Mouse (Mus musculus) gastrocnemius, adult 2 months (tissue): ENCODE results near the gene Dbx1. TPM values are rescaled to one million over a fixed set of nuclear protein-coding genes. Genes with fewer than 3 reads are reported as not detected.

Source experiments
- DNase-seq: peaks from one replicate; pipeline ENCODE4 v3.0.0; 2022
- H3K27ac ChIP-seq: fragments of 200-600 bp; 2 replicates; pipeline ENCODE4 v1.8.1; 2022; ENCODE audit warnings: mild to moderate bottlenecking
- H3K4me3 ChIP-seq: fragments of 200-600 bp; 2 replicates; pipeline ENCODE4 v1.8.1; 2022; ENCODE audit warnings: mild to moderate bottlenecking, moderate library complexity
- CTCF ChIP-seq: fragments of 200-600 bp; IDR thresholded peaks from 2 replicates; pipeline ENCODE4 v1.8.1; 2022; ENCODE audit warnings: antibody characterized with exemption, mild to moderate bottlenecking, moderate library complexity
- intact Hi-C: fragments of 180-260 bp; cut with DNase I; formaldehyde crosslinking; loops from one replicate; pipeline ENCODE4 v1.15.1; 2025
- long read RNA-seq, 2 experiments: library from polyadenylated mRNA; stranded (forward); transcript quantifications; one replicate each; pipeline ENCODE4 v2.0.0; 2021
- total RNA-seq, 2 experiments: library from RNA; stranded (reverse); gene quantifications; 2 replicates each; pipeline ENCODE4 v1.2.3; 2021

Gene Dbx1
- not detected for total RNA-seq
- long read RNA-seq, experiment 1: 0 reads
- long read RNA-seq, experiment 2, partial matches to known transcripts: 0 of 1 reads
- long read RNA-seq, experiment 2, other reads (novel, unspliced or antisense): 0 of 1 reads

- TF ChIP-seq CTCF: no peak
- intact Hi-C loops: no loop called here
- Histone ChIP-seq H3K4me3 (no peak within 1 kb of the TSS), H3K27ac (no peak within 1 kb of the TSS)
- no peak for DNase-seq
Measured at GRCm38 (mm10) chr7:49636491-49637115, at the start of gene Dbx1. Gene Dbx1 (minus strand): TSS chr7:49636849.

DNA sequence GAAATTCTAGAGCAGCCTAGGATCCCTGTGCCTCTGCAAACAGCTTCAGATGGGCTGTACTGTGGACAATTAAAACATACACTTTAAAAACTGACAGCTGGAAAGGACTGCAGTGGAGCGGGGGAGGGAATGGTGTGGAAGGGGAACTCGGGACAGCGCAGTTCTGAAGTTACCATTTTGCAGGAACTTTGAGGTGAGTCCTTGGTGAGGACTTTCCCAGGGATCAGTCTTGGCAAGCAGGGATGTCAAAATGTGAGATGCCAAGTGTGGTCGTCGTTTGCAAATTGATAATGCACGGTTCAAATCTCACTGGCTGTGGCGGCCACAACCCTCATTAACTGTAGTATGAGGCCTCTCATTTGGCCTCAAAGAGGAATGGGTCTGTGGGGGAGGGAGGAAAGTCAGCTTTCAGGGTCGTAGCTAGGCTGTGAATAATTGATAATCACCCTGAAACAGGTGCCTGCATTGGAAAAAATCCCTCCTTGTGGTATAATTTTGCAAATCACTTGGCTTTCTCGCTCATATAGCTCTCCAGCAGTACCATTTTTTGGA is 42.3 kb upstream of the Dbx1 start:
- intact Hi-C loops: no loop called here
- TF ChIP-seq CTCF: no peak
- Histone ChIP-seq H3K27ac (no peak overlapping the region), H3K4me3 (no peak overlapping the region)
- no peak for DNase-seq

DNA sequence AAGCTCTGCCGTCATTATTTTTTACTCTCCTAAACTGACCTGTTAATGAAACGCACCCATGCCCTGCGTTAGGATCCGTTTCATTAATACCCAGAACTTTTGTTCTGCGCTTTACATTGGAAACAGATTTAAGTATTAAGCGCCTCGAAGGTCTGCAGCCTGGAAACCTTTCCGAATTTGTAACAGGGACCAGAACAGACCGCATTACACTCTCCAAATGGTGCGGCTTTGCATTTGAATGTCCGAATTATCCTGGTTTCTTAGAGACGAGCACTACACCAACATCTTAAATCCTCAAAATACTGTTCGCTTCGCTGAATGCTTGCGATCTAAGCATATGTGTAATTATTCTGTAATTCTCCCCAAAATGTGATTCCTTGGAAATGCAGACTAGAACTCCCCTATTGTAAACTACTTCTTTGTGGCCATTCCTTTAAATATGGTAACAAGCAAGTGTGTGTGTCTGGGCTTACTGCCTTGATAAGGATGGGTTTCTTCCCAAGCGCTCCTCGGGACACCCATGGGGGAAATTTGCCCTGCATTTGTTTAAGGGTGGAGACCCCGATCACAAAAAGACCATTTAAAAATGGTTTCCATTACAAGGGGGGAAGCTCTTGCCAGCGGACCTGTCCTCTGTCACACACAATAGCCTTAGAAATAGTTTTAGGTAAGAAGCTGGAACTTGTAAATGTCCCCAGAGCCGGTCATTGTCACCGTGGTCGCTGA is 41.6 kb upstream of the Dbx1 start:
- Histone ChIP-seq H3K27ac (no peak overlapping the region), H3K4me3 (no peak overlapping the region)
- intact Hi-C loops: no loop called here
- DNase-seq: no peak
- TF ChIP-seq CTCF: no peak

- Histone ChIP-seq H3K27ac (no peak overlapping the region), H3K4me3 (no peak overlapping the region)
- intact Hi-C loops: no loop called here
- no peak for TF ChIP-seq CTCF
- DNase-seq: no peak
Measured at GRCm38 (mm10) chr7:49677166-49677565, 40.5 kb upstream of the Dbx1 start.

GRCm38 (mm10) chr7:49676627-49677026 is 40.0 kb upstream of the Dbx1 start:
- intact Hi-C loops: no loop called here

DNA sequence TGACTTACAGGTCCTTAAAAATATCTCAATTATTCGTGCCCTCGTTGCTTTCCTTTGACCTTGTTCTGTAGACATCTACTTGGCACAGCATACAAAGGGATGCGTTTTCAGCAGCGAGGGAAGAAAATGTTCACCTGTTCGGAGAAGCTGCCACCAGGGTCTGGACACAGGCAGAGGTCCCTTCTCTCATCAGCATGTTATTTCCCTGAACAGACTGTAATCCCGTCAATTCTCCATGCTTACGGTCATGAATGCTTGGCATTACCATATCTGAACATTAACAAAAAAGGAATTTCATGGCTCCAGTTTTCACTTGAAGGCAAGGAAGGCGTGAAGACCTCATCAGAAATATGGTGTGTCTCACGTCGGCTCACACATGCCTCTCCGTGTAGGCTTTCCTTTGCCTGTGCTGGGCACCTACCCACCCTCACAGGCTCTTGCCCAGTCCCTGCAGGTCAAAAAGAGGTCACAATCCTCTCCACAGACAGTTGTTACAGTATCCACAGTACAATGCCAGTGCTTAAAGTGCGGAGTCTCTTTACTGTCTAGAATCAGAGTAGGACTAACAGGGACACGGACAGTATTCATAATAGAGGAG is 31.7 kb upstream of the Dbx1 start:
- Histone ChIP-seq H3K4me3 (no peak overlapping the region), H3K27ac (no peak overlapping the region)
- no peak for TF ChIP-seq CTCF
- no peak for DNase-seq
- intact Hi-C loops: no loop called here

More at GRCm38 (mm10) chr7:49676627-49677026, 40.0 kb upstream of the Dbx1 start:
- TF ChIP-seq CTCF: no peak
- no peak for DNase-seq
- H3K4me3 ChIP-seq: no peak overlapping the region
- H3K27ac ChIP-seq: no peak overlapping the region

DNA sequence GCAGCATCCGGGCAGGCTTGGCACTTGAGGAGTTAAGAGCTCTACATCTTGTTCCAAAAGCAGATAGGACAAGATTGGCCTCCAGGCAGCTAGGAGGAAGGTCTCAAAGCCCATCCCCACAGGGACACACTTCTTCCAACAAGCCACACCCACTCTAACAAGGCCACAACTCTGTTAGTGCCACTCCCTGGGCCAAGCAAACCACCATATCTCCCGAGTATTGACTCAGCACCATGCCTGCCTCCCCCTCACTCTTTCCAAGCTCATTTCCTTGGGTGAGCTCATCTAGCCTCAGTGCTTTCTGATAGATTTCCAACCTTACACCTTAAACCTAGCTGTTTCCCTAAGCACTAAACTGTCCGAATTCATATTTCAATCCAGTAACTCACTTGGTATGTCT is 26.9 kb upstream of the Dbx1 start:
- no peak for DNase-seq
- intact Hi-C loops: no loop called here
- H3K4me3 ChIP-seq: no peak overlapping the region
- H3K27ac ChIP-seq: no peak overlapping the region
- no peak for TF ChIP-seq CTCF

GRCm38 (mm10) chr7:49662492-49663026 is 25.9 kb upstream of the Dbx1 start:
- H3K4me3 ChIP-seq: no peak overlapping the region
- no peak overlapping the region for H3K27ac ChIP-seq
- DNase-seq: no peak
- intact Hi-C loops: no loop called here
- TF ChIP-seq CTCF: no peak

DNA sequence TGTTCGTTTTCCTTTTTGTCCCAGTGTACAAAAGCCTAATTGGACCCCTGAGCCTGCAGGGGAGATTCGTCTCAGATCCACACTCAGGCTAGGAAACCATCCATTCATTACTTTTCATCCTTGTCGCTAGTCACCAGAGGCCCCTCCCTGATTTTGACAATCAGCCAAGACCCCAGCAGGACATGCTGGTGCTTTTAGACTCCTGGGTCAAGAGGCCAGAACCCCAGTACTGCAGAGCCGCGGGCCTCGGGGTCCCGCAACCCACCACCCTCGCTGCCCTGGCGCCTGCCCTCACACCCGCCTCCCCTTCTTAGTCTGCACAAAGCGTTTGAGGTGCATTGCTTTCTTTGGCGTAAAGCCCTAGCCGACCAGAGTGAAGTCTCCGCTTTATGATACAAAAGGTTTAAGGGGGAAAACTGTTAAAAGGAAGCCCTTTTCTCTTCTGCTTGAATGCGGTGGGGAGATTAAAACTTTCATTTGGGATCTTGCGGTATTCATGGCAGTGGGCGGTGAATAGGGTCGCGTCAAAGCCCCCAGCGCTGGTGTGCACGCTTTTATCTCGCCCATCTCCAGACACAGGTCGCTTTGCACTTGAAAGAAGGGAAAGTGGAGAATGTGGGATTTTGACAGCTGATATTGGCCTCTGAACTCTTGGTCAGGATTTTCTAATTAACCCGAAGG is 25.3 kb upstream of the Dbx1 start:
- H3K4me3 ChIP-seq: no peak overlapping the region
- intact Hi-C loops: no loop called here
- TF ChIP-seq CTCF: no peak
- H3K27ac ChIP-seq: no peak overlapping the region
- DNase-seq: no peak

DNA sequence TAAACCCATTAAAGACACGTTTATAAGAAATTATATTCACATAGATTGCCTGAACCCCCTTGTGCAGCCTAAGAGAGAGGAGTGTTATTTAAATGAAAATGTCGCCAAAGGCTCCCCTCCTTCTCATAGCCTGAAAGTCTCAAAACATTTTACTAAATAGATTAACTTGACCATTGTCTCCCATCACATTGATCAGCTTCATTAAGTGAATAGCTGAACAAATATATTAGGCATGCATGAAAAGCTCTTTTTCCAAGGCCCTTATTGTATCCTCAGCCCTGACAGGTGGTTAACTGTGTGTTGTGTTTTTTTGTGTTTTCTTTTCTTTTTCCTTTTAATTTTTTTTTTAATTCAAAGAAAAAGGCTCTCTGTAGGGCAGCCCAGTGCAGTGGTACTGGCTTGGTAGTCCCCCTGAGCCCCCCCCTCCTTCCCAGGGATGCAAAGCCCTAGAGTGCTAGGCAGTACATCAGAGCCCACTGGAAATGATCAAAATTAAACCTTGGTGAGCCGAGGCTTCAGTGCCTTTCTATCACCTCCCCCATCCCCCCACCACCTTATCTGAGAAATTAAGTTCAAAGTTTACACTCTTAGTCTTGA is 4.2 kb upstream of the Dbx1 start:
- Histone ChIP-seq H3K27ac (no peak overlapping the region), H3K4me3 (no peak overlapping the region)
- intact Hi-C loops: no loop called here
- TF ChIP-seq CTCF: no peak
- DNase-seq: no peak

DNA sequence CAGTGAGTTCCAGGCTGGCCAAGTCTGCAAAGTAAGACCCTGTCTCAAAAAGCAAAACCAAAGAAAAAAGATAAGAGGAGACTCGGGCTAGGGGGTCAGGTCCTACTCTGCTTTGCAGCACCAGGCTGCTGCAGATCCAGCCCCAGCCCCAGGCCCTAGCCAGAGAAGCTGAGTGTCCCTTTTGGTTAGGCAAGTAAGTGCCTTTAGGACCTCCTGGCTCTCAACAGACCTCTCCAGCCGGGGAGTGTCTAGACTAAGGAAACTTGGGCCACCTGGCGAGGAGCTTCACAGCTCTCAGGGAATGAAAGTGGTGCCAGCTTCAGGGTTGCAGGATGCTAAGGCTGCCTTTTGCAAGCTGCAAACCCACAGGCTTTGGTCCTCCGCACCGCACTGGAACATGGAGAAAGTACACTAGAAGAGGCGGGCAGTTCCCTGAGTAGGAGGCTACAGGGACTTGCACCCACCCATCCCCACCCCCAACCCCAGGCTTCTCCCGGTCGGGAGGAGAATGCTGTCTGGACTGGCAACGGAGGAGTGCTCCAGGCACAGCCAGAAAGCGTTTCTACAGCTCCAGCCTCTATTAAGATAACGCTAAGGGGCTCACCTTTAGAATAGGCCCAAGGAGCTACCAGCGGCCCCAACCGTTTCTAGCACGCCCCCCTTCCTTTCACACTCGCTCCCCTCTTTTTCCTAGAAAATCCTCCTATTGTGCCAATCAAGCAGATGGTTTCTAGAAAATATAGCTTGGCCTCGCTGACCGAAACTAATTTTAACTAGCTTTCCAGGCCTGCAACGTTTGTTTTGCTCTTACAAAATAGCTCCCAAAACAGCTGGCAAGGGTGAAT is 3.4 kb upstream of the Dbx1 start:
- intact Hi-C loops: no loop called here
- TF ChIP-seq CTCF: no peak
- Histone ChIP-seq H3K27ac (no peak overlapping the region), H3K4me3 (no peak overlapping the region)
- no peak for DNase-seq
